Mouse (Mus musculus) adipocyte (in vitro differentiated cells): ENCODE results near the gene Il6.
A peak's percentile ranks its signal among the peaks of the same experiment; 100 is the strongest.
"Not testable (repeated sequence)": the region's sequence is repeated elsewhere in the genome, so short reads cannot be mapped to it uniquely, and the experiment has no call there.

Experiments used
- DNase-seq: peaks from one replicate; pipeline ENCODE4 v3.0.0-alpha.2; 2016; ENCODE audit warnings: low spot score

Il6 gene

DNA sequence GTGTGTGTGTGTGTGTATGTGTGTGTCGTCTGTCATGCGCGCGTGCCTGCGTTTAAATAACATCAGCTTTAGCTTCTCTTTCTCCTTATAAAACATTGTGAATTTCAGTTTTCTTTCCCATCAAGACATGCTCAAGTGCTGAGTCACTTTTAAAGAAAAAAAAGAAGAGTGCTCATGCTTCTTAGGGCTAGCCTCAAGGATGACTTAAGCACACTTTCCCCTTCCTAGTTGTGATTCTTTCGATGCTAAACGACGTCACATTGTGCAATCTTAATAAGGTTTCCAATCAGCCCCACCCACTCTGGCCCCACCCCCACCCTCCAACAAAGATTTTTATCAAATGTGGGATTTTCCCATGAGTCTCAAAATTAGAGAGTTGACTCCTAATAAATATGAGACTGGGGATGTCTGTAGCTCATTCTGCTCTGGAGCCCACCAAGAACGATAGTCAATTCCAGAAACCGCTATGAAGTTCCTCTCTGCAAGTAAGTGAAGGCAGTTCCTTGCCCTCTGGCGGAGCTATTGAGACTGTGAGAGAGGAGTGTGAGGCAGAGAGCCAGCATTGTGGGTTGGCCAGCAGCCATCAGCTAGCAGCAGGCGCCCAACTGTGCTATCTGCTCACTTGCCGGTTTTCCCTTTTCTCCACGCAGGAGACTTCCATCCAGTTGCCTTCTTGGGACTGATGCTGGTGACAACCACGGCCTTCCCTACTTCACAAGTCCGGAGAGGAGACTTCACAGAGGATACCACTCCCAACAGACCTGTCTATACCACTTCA, at the start of gene Il6:
Gene Il6 (plus strand): TSS at position 389 of the 778 bp plus-strand sequence.
- peak; percentile 96 for DNase-seq

DNA sequence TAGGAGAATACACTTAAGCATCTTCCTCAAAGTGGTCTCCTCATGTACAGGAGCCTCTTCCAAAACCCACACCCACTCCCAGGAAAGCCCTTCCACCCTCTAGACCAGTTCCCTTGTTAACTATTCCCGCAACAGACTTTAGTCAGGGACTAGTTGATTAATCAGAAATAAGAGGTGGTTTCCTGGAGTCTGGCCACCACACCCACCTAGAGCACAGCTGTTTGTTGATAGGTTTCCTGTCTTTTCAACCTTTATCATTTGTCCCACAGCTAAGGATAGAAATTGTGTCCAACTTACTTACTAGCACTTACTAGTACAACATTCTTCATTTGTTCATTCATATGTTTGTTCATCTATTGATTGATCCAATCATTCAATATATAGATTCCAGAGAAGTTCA, 49.4 kb upstream of the Il6 start:
- DNase-seq: no peak

DNA sequence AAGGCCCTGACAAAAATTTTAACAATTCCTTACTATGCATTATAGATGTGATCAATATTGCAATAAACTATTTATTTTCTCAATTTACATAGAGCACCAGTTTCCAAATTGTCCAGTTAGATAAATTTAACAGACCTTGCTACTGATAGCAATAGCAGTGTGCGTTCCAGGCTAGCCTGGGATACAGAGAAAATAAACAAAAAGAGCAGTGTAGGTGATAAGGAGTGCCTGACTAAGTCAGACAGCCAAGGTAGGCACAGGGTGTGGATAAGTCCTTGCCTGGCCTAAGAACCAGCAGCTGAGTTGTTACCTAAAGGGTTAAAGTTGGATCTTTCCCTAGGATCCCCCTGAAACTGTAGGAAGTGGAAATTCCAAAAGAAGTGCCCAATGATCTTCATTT, 42.7 kb upstream of the Il6 start:
- DNase-seq: no peak

DNA sequence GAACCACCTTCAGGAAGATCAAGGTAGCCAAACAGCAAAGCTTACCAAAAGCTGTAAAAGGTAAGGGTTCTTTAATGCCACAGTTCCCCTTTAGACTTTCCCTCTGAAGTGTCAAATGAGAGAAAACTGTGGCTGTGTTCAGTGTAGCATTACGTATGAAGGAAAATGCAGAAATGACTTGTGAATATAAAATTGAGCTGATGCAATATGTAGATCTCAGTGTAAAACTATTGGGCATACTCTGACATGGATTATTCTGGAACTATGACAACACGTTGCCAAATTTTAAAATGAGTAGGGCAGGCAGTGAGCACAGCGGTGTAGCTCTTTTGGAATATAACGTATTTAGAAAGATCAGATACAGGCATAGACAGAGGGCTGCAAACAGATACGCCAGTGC, 40.1 kb upstream of the Il6 start:
- no peak for DNase-seq

DNA sequence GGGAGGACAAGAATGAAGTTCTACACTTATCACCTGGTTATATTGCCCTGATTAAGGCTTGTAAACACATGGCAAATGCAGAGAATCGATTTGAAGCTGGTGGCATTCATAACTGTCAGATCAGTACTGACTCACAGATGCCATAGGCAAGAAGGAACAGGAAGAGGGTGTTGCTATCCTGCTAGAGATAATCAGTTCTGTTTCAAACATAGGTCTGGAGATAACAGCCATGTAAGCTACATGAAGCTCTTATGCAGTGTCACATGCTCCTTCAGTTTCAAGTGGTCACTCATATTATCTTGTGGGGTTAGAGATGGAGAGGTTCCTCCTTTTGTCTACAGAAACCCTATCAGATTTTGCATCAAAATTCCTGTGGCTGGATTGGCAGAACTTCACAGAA, 39.4 kb upstream of the Il6 start:
- DNase-seq: no peak

DNA sequence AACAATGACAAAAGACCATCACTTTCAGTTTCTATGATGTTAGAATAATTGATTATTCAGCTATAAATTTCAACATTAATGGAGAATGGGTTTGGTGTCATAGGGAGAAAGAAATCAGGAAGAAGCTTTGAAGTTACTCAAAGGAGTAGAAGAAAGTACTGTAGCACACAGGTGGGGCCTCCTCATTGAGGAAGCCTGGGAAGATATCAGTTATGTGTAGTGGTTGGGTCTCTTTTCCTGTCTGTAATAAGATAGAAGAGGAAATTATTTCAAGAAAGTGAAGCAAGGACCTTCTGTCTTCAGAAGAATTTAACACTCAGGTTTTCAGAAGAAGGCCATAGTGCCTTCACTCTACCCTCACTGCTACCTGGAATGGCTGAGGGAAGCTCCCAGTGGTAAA, 38.8 kb upstream of the Il6 start:
- DNase-seq: no peak

DNA sequence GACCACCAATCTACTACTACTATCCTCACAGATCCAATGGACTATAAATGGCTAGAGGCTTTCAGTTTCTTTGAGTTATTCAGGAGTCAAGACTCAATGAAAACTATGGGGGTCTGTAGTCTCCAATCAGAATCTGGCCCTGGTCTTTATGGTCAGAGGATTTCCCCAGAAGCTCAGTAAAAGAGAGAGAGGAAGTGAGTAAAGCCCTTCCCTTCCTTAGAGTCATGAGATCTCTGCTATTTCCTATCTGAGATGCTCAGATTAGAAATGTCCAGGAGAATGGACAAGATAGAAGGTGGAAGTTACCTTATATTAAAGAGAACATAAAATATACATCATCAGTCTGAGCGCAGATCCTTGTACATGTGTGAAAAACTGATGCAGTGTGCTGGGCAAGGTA, 19.3 kb upstream of the Il6 start:
- DNase-seq: no peak

DNA sequence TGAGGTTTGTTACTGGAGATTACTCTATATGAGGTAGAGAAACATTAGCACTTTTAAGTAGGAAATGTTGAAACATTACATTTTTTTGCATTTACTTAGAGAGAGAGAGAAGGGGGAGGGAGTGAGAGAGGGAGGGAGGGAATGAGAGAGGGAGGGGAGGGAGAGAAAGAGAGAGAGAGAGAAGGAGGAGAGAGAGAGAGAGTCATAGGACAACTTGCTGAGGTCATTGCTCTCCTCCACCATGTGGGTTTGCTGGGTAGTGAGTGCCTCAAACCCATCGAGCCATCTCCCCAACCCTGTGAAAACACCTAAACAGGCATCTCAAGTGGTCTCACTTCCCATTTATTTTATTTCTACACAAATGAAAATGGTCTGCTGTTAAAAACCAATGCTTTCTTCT, 18.6 kb upstream of the Il6 start:
- no peak for DNase-seq

DNA sequence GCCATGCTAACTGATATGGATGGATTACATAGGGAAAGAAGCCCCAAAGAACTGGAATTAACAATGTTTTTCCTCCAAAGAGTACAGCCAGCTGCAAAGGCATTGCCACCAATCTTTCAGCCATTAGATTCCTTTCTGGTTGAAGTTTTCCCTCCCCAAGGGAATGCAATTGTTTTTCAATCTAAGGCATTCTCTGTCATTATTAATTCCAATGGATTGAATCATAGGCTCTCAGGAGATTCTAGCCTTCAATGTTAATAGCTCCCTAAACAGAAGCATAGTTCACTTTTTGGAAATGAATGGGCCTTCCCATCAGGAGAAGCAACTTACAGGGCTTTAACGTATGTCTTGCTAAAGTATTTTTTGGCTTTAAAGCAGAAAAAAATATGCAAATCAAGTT, 15.6 kb upstream of the Il6 start:
- DNase-seq: no peak

DNA sequence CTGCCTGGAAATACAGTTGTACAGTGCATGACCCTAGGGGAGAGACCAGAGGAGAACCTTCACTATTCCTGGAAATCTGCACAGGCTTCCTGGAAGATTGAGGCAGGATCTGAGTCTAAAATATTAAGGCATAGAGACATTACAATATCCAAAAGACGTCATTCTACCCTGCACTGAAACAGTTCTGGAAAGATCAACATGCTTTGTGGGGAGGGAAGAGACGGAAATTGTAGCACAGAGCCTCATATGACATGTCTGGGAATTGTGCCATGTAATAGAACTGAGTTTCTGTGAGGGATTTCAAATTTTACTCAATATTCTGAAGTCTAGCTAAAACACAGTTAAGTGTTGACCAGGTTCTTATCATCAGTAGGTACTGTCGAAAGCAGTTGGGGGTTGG, 12.0 kb upstream of the Il6 start:
- peak; percentile 58 for DNase-seq

DNA sequence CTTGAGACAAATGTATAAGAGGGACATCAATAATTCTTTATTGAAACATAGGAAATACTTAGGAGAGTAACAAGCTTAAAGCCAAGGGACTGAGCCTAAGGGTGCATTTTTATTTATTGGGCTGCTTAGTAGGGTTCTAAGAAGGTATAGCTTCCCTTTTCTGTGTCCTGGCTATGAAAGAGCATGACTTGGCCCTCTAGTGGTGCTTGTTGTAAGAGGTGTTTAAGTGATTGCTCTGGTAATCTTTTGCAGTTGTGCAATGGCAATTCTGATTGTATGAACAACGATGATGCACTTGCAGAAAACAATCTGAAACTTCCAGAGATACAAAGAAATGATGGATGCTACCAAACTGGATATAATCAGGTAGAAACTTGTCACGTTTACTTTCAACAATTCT, 1.7 kb downstream of the Il6 start:
- peak; percentile 59 for DNase-seq

DNA sequence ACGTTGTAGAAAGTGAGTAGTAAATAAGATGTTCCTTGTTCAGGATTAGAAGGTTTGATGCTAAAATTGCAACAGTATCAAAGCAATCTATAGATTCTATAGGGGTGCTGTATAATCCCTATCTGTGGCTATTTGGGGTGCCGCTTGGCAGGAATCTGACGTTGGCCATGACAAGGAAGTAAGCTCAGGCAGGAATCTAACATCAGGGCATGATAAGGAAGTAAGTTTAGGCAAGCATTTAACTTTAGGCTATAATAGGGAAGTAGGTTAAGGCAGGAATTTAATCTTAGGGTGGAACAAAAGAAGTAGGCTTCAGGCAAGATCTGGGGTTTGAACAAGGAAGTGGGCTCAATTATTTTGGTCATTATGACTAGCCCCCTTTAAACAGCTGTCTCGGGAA, 22.9 kb downstream of the Il6 start:
- DNase-seq: not testable (repeated sequence)

DNA sequence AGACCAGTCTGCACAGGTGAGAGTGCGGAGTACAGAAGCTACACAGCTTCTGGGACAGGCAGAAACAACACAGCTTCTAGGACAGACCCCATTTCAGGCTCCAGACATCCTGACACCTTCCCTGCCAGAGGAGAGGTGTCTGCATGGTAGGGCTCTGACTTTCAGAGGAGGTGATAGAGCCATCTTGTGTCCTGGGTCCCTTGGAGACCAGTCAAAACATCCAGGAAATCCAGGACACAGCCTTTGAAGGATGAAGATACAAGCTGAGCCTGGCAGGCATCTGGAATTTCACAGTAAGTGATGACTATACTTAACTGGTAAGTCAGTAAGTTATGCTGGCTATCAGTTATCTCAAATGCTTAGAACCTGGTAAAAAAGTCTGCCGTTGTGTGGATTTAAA, 24.2 kb downstream of the Il6 start:
- DNase-seq: not testable (repeated sequence)

DNA sequence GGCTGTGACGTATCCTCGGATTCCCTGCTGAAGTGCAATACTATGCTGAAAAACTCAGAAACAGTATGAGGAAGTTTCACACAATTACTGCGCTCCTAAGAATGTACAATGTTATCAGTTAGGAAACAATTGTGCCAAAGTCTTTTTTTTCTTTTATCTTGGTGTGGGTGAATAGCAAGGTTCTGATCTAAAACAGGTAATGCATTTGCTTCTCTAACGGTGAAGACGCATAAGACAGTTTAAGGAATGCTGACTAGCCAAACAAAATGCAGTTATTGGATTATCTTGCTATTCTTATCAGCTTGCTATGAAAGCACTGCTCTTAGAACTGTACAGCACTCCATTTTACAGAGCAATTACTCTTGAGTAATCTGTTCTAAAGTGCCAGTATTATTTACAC, 26.4 kb downstream of the Il6 start:
- not testable (repeated sequence) for DNase-seq

DNA sequence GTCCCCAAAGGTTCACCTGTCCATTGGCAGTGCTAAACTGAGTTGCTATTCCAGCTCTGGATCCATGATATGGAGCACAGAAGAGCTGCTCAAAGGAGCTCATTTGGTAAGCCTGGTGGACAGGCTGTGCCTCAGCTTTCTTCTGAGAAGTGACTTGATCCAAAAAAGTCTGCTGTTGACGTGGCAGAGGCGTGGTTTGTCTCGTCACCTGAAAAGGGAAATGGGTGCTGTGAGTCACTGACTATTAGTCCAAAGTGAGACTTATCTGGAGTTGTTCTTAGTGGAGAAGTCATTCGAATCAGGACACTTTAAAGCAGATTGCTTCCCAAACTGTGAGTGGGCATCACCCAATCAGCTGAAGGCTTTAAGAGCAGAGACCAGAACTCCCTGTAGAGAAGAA, 26.9 kb downstream of the Il6 start:
- DNase-seq: not testable (repeated sequence)

DNA sequence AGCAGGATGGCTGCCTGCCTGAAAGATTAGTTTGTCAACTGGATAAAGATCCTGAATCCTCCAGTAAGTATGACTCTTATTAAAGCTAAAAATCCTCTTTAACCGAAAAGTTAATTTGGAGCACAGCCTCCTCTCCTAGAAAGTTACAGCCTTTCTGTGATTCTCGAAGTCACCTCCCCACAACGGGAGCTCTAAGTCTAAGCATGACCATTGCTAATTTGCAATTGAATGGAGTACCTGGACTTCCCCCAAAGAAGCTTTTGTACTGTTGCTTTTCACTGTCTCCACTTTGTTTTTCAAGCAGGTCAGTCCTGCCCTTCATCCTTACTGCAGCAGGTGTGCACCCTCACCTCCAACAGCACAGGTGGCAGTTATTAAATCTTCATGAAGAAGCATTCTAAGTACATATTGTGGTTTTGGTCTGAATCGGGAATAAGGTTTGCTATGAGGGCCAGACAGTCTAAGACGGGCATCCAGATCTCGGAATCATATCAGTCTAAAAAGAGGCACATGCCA, 45.4 kb downstream of the Il6 start:
- no peak for DNase-seq

DNA sequence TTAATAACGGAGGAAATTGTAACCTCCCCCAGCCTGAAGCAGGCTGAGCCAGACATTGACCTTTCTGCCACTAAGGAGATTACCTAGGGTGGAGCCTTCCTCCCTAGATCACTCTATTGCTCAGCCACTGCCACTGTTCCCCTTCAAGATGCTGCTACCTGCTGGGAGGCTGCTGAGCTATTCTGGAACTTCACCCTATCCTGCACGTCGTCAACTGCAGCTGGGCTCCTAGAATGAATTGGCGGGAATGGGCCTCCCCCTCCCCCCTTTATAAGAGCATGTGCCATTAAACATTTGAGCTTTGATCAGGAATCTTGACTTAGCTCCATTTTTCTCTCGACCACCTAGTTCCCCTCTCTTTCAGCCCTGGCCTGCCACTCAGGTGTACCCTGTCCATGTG, 46.7 kb downstream of the Il6 start:
- DNase-seq: not testable (repeated sequence)

DNA sequence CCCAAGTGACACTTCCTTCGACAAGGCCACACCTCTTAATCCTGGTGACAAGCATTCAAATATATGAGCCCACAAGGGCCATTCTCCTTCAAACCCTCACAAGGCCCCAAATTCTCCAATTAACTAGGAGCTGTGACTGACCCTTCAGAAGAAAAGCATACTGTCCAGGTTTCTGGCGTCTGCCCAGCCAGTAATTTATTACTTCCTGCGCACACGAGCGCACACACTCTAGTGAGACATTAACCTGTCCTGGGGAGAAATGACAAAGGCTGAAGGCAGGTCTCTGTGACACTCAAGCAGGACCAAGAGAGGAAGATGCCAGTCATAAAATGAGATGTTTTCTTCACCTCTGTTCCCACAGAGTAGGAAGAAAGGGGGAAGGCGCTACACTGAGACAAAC, 54.8 kb downstream of the Il6 start:
- no peak for DNase-seq
